Mouse (Mus musculus): ENCODE results near the gene Mob3b.

Mob3b gene

DNA sequence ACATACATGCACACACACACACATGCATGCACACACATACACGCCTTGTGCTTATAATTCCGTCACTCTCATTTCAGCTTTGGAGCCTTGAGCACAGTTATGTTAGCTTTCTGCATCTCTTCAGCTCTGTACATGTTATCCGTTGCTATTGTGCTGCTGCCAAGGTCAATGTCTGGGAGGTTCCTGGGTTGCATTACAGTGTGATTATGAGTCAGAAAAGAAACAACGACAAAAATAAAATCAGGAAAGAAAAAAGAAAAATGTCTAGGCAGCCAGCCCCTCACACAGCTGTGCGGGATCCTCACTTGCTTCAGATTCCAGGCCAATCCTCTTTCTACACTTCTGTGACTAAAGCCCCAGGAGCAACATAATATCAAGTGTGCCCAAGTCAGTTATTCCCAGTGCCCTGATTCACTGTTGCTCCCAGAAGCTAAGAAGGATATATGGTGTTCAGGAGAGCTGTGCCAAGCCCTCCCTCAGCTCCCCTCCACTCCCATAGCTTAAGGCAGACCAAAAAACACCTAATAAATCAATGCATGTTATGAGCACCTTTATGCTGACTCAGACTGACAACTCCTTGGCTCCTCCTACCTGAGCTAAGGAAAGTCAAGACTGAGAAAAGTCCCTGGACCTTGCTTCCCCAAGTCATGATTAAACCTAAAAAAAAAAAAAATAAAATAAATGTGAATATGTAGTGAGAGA is 152.1 kb downstream of the Mob3b start:
- DNase-seq (ENCODE audit: low spot score) = no peak

DNA sequence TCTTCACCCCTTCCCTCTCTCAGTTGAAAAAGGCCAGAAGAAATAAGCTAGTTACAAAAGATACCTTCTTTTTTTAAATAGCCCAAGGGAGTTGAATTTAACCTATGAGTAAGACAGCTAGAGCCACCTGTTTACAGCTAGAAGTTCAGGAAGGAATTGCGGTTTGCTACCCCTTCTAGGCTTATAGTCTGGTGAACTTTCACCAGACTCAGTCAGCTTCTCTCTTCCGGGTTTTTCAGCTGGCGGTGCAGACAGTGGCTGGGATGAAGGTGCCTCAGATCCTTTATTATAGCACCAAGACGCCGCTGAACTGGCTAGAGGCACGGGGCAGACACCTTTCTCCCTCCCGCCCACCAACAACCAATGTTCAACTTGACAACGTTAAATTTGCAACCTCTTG is 152.8 kb downstream of the Mob3b start:
- DNase-seq (ENCODE audit: low spot score) = no peak

DNA sequence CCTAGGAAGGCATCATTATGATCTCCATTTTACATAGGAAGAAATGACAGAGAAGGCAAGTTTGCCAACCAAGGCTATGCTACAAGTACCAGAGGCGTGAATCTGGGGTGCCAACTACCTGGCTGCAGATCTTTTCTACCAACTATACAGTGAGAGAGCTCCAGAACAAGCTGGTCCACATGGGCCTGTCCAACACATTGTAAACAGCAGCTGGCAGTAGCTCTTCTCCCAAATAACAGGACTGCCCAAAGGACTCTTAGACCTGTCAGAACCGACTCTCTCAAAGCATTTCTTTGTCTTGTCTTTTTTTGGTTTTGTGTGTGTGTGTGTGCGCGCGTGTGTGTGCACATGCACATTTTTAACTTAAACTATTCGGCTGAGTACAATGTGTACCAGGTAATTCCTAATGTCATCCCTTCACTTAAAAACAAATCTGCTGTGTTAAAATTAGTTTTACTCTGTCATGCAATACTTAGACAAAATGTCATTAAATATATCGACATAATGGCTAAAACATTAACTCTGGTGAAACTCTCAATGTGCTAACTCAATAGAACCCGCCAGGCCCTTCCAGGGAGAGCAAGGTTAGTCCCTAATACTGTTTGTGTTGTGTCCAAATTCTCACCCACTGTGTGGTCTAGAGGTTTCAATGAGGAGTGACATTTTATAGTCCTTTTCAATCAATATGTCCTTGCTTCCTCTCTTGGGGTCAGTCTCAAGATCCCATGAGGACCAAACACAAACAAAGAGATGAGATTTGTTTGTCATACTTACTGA is 153.5 kb downstream of the Mob3b start:
- DNase-seq (ENCODE audit: low spot score) = no peak

DNA sequence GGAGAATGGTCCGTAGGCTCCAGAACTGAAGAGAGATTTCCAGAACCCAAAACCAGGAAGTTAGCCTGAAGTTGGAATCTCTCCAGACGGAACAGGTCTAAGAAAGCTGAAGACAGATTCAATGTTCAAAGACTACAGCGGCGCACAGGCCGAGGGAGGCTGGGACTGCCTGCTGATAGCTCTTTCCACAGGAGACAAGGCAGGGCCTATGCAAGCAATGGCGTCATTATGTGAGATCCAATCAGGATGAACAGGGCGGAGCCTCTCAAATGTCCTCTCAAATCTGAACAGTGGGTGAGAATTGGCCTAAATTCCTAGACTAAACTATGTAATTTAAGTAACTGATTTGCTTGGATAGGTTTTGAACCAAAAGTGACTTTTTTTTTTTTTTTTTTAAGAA is 160.7 kb downstream of the Mob3b start:
- no peak for DNase-seq (ENCODE audit: low spot score)

DNA sequence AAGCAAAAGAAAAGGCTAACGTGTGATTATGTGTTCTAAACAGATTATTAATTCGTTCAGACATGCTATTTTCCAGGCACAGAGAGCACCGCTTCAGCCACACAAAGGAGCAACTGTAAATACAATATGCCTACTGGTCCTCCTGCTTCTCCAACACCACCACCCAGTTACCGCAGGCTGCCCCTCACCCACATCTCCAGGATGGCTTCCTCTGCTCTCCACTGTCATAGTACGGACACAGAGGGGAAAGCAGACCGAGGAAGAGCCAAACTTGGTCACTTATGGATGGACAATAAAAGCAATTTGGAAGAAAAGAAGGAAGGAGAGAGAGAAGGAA is 163.7 kb downstream of the Mob3b start:
- no peak for DNase-seq (ENCODE audit: low spot score)

DNA sequence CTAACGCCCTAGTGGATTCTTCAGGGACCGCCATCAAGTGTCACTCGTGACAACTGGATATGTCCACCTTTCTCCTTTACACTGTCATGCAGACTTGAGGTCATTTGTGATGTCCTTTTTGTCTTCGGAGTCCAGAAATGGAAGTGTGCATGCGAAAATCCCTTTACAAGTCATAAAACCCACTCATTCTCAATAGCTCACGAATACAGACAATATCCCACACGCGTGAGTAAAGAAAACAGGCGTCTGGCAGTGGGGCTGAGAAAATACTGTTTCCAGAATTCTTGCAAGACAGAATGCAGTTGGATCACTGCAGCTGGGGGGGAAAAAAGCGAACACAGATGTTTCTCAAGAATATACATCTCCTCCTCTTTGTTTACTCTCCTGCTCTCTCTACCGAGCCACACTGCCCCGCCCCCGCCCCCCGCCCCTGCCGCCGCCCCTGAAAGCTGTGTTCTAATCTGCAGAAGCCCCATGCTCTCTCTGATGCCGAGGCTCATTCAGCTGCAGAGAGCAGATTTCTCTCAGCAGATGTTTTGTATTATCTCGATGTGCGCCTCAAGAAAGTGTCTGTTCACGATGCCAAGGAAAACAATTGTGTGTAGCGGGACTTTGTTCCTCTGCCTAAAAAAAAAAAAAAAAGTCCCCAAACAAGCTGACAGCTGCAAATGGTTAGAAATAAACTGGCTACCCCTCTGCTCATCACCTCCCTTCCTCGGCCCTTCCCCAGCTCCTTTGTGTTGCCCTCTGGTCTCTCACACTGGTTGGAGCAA is 164.2 kb downstream of the Mob3b start:
- DNase-seq (ENCODE audit: low spot score) = no peak

DNA sequence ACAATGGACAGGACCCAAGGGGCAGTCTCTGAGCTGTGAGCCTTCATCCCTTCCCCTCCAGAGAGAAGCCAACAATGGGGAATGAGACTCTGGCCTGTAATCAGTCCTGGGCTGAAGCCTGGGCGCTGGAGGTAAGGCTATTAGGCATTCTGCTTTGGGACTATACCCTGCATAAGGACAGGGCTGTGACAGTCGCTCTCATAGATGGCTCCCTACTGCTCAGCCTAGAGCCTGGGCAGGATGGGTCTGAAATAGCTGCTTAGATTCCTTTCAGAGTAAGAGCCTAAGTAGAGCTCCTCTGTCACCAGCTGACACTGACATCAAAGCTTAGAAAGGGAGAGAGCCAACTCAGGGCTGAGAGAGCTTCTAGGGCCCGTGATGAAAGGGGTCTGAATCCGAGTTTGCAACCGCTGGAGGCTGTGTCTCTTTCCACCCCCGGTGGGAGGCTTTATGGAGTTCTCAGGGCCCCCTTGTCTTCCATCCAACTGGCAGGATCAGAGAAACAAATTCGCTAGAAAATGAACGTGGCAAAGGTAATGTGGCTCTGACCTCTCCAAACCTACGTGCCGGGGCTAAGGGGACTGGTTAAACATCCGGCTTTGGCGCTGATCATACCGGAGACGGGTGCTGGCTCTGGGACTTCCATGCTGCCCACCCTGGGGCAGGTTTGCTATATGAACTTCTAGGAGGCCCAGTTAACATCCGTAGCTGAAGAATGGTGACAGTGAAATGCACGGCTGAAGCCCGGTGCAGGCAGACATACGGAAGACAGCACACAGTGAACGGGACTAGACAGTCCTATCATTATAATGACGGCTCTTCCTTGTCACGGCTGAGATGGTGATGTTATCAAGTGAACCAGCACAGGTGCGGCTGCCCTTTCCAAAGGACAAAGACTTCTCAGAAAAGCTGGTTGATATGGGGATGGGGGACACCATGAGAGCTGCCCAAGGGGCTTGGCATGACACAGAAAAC is 165.1 kb downstream of the Mob3b start:
- no peak for DNase-seq (ENCODE audit: low spot score)

DNA sequence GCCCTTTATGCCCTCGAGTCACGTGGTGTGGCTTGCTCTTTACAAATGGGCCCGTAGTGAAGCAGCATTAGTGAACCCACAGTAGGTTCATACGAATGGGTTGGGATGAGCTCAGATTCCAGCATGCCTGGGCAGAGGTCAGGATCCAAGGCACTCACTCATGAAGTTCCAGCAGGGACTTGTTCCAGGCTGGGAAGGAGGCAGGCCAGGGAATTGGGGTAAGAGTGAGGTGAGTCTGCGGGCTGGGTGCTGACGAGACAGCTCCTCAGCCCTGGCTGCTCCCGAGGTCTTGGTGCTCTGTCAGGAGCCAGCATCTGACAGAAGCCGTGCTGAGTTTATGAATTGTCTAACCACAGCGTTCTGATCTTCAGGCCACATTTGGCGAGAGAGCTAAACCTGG is 166.2 kb downstream of the Mob3b start:
- no peak for DNase-seq (ENCODE audit: low spot score)

DNA sequence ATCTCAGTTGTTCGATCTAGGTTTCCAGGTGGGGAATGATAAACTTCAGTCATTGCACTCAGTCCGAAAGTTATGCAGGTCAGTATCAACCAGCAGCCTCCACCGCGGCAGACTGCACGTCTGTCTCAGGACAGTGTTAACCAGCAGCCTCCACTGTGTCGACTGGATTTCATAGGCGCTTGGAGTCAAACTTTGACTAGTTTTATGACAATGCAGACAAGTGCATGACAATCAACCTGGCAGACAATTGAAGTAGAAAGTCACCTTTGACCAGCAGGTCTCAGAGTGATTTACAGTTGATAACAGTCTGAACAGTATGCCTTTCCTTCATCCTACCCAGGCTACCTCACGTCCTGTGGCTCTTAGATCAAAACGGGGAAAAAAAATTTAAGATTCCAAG is 166.6 kb downstream of the Mob3b start:
- no peak for DNase-seq (ENCODE audit: low spot score)

DNA sequence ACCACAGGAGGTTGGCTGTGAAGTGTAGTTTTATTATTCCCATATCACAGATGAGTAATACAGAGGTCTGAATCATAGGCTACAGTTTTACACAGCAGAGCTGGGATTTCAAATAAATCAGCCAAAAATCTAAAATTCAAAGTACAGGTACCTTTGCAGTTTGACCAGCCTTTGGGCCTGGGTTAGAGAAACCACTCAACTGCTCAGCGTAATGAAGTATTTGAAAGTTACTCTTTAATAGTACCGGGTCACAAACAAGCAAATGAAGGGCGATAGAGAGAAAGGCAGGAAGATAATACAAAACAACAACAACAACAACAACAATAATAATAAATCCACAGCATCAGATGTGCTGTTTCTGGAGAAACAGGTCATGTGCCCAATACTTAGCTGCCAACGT is 169.7 kb downstream of the Mob3b start:
- no peak for DNase-seq (ENCODE audit: low spot score)

DNA sequence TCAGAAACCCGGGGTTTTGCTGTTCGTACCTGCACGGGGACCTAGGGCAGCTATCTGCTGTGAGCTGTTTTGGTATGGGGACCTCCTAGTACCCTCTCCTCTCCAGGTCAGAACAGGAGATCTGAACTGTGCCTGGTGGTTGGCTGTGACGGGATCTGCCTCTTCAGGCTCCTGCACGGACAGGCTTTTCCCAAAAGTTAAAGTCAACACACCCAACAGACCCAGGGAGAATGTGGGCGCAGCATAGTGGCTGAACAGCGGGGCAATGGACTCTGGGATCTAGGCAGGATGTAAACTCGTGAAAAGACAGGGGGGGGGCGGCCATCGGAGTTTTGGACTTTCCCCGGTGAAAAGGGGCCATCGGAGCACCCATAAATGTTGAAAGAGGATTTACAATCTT is 170.2 kb downstream of the Mob3b start:
- no peak for DNase-seq (ENCODE audit: low spot score)

DNA sequence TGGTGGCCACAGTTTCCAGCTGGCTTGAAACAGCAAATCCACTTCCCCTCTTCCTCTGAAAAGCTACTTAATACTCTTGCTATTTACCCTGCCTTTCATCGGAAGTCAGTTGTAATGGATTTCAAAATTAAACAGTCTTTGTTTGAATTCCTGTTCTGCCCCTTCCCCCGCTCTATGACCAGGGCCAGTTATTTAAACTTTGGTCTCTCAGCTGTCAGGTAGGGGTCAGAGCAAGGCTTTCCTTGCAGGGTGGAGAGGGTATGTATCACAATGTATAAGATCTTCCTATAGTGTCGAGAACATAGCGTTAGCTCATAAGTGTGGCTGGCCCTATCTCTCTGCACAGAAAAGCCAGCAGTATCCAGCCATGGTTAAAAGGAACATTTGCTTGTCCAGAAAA is 170.6 kb downstream of the Mob3b start:
- DNase-seq (ENCODE audit: low spot score) = no peak

DNA sequence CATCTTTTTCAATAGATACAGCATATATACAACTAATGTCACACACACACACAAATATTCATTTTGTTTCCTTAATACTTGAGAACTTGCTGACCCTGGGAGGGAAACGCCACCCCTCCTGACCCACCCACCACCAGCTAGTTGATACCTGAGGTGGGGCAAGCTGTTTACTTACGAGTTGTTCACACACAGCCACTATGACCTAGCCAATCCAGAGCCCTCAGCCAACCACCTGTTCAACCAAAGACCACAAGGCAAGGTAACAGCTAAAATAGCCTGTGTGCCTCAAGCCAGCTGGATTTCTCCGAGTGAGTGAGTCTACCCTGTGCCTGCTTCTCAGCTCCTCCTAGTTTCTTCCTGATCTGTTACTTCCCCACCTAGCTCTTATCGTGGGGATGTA is 172.9 kb downstream of the Mob3b start:
- DNase-seq (ENCODE audit: low spot score) = no peak

DNA sequence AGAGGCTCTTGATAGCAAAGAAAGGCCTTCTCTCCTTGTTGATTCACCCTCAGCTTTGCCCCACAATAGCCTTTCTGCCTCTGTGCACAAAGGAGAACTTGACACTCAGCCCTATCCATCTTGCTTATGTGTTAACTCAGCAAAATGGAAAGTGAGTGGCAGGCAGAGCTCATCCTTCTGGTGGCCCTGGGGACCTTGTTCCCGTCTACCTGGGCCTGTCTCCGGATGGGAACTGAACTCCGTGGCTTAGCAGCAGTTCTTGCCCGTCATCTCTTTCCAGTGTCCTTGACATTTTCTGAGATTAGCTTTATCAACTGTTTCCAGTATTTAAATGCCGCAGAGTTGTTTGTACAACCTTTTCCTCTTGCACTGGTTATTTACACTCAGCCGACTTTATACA is 173.8 kb downstream of the Mob3b start:
- no peak for DNase-seq (ENCODE audit: low spot score)

DNA sequence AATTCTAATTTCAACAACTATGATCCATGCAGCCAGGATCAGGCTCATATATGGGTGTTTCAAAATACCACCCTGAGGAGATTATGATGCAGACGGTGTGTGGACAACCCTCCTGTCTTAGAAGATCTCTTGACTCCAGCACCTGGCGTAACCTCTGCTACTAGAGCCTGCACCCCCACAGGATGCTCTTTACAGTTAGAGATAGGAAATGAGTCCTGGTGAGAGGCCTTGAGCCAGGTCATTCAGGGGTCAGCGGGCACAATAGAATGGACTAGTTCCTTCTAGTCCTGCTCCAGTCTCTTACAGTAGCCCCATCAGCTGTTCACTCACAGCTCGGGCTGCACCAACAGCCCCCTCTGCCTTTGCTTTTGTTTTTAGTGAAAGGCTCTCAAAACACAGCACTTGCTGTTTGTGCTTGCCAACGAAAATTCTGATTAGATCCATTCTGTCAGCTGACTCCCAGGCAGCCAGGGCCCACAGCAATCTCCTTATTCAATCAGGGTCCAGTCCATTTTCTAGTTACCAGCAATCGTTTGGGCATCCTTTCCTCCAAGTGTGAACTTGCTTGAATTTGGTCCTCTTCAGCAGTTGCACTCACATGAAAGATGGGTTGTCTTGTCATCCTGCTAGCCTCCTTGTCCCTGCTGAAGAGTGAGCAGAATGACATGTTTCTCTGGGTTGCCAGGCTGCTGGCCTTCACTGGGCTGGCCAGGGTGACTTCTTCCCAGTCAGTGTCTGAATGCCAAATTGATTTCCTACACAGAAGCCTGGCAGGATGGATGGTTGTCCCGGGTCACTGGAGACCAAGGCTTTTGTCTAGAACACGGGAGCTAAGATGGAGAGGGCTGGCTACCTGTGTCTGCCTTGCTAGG is 175.7 kb downstream of the Mob3b start:
- no peak for DNase-seq (ENCODE audit: low spot score)

DNA sequence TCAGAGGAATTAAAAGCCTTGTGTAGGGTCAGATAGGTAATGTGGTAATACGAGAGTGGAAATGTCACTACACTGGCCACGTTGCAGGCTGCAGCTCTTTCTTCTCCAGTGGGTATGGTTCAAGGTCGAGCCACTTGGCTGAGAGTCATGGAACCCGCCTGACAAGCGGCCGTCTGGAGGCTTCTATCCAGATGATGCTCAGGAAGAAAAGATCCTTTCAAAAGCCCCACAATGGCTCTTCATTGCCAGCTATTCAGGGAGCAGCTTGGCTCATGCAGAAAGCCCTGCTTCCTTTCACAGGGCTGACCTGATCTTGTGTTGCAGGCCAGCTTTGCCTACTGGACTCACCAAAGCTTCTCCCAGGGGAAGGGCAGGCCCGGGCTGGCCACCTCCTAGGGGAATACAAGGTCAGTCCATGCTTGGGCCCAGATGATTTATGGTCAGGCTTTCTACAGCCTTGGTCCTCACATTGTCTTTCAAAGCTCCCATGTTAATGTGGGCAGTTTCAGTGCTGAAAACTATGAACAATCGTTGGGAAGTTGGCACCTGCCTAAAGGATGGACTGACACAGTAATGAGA is 176.7 kb downstream of the Mob3b start:
- DNase-seq (ENCODE audit: low spot score) = no peak

DNA sequence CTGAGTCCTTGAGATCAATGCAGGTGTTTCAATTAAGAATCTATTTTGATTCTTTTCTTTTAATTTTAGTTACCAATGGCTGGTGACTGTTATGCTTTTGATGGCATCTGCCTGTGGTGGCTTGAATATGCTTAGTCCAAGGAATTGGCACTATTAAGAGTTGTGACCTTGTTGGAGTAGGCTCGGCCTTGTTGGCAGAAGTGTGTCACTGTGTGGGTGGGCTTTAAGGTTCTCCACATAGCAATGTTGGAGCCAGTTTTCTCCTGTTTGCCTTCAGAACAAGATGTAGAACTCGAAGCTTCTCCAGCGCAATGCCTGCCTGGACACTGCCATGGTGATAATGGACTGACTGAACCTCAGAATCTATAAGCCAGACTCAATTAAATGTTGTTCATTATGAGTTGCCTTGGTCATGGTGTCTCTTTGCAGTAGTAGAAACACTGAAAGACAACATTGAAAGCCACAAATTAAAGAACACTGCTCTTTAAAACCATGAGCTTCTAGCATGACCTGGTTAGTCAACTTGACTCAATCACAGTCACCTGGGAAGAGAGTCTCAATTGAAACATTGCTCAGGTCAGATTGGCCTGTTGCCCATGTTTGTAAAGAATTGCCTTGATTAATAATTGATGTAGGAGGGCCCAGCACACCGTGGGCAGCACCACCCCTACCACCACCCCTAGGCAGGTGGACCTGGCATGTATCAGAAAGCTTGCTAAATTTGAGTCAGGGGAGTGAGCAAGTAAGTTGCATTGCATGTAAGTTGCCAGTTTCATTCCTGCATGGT is 180.2 kb downstream of the Mob3b start:
- no peak for DNase-seq (ENCODE audit: low spot score)

DNA sequence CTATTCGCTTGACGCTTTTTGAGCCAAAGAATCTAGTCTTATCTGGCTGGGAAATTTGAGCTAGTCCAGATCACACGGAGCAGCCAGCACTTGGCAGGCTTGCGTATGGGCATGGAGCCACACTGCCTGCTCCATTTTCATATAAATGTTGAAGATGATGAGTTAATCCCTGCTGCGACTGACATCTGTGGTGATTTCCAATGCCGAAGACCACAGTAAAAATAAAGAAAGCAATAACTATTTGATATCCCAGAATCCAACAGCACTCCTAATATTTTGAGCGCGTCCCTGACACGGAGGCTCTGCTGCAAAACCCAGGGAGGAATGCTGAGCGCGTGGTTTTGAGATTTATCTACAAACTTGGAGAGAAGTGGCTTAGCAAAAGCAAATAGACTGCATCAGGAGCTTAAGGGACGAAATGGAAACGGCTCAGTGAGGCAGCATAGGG is 180.9 kb downstream of the Mob3b start:
- DNase-seq (ENCODE audit: low spot score) = no peak

DNA sequence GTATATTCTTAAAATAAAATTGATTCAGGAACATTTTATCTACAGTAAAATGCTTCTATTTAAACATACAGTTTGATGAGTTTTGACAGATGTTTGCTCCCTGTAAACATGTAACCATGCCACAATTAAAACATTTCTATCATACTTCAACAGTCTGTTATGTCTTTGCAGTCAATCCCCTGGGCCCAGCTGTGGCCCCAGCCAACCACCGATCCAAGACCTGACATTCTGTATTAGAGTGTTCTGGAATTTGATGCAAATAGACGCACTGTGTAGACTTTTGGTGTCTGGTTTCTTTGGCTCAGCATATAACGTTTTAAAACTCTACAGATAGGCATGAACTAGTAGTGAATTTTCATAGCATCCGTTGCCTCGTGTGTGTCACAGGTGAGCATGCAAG is 182.5 kb downstream of the Mob3b start:
- DNase-seq (ENCODE audit: low spot score) = no peak

DNA sequence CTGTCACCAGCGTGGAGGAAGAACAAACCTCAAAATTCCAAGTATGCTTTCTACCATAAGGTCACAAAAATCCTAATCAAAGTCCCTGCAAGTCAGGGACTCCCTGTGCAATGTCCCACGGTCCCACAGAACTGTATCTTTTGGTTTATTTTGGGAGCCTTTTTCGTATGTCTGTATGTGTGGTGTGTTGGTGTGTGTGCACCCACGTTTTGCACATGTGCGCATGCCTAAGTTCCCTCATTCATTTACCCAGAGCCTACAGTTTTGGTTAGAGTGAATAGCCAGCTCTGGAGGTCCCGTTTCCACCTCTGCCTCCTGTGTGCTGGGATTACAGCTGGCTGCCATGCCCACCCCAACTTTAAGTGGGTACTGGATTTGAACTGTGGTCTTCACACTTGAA is 189.7 kb downstream of the Mob3b start:
- DNase-seq (ENCODE audit: low spot score) = no peak
